Mouse (Mus musculus): ENCODE data around the gene Ccnl1.

Gene Ccnl1

GRCm38 (mm10) chr3:65958102-65958839 is at the start of gene Ccnl1:
Gene Ccnl1 (minus strand): TSS chr3:65958249.
- peak; percentile 100 for DNase-seq

DNA sequence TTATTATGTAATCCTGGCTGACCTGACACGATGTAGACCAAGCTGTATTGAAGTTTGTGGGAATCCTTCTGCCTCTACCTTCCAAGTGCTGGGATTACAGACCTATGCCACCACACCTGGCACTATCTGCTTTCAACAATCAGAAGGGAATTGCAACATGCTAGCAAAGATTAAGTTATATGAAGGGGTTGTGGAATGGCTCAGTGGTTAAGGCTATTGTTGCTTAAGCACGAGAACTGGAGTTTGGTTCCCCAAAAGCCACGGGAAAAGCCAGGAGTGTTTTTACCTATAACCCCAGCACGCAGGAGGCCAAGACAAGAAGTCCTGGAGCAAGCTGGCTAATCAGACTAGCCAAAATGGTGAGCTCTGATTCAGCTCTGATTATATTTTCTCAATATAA is 46.9 kb upstream of the Ccnl1 start:
- no peak for DNase-seq

GRCm38 (mm10) chr3:66004220-66004951 is 46.3 kb upstream of the Ccnl1 start:
- no peak for DNase-seq

GRCm38 (mm10) chr3:66000400-66000799 is 42.4 kb upstream of the Ccnl1 start:
- DNase-seq: no peak

- DNase-seq: peak; percentile 1
Measured at GRCm38 (mm10) chr3:65997360-65998008, 39.4 kb upstream of the Ccnl1 start.

DNA sequence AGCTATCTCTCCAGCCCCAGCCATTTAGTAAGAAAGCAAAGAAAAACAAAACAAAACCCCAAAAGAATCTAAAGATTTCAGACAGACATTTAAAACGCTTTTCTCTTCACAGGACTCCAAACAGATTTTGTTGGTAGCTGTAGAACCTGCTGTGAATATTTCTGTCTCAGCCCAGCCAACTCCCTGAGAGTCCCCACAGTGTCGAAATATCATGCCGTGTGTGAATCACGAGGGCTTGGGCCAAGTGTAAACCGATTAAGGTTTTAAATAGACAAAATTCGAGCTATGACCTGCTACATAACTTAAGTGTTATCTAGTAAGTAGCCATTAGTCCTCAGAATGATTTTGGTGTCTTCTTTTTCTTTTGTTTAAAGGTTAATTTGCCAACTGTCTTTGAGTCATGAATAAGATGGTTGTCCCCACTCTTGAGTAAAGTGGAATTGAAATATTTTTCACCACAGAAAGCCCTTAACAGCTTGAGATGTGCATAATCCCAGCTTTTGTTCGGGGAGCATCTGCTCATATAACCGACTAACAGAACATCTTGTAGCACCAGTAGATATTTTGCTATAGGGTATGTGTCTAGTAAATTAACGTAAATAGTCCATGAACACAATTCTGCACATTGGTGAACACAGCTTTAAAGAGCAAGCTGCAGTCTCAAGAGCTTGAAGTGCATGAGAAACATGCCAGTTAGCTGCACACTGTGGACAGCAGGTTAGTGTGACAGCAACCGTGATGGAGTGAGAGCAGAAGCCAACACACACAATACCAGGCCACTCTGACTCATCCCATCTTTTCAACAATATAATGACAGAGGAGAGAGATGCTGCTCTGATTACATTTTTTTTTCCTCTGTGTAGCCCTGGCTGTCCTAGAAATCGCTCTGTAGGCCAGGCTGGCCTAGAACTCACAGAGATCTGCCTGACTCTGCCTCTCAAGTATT is 34.6 kb upstream of the Ccnl1 start:
- peak; percentile 45 for DNase-seq

GRCm38 (mm10) chr3:65990957-65991646 is 33.1 kb upstream of the Ccnl1 start:
- DNase-seq: peak; percentile 86

DNA sequence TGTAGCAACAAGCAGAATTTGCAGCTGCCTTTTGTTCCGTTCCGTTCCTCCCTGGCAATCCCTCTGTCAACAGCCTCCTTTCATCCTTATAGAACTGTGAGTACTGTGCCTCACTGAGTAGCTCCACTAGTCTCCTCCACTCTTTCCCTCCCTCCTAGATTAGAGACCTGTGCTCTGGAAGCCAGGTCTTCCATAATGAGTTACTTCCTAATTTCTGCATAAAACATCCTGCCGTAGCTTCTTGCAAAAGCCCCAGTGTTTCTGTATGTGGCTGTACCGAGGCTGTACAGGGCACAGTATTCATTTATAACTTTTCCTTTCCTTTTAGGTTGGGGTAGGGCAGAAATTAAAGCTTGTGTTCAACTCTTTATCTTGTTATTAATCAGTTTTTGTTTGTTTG is 32.5 kb upstream of the Ccnl1 start:
- DNase-seq: no peak

- no peak for DNase-seq
Measured at GRCm38 (mm10) chr3:65988711-65989495, 30.9 kb upstream of the Ccnl1 start.

DNA sequence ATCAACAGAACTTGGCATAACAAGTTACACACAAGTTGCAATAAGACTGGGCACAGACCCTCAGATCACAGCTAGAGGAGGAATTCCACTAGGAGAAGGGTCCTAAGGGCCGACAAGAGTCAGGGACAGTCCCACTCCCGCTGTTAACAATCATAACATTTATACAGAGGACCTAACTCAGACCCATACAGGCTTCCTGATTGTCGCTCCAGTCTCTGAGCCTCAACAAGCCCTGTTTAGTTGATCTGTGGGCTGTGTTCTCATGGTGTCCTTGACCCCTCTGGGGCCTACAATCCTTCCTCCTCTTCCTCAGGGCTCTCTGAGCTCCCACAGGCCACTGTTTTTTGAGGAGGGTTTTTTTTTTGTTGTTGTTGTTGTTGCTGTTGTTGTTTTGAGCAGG is 18.2 kb upstream of the Ccnl1 start:
- peak; percentile 84 for DNase-seq

DNA sequence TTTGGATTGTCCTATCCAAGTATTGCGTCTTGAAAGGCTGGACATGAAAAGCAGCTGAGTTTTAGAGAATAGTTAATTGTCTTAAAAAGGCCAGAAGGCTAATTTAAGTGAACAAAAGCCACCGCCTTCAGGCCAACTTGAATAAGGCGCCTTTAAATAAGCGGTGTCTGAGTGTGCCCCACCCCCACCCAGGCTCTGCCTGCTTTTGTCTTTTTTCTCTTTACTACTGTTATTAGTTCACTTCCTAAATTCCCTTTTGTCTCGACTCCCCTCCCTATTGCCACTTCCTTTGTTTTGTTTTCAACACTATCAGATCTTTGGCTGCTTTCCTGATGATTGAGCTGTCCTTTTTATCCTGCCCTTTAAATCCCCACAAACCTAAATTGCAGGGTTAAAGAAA is 17.3 kb upstream of the Ccnl1 start:
- DNase-seq: peak; percentile 96

DNA sequence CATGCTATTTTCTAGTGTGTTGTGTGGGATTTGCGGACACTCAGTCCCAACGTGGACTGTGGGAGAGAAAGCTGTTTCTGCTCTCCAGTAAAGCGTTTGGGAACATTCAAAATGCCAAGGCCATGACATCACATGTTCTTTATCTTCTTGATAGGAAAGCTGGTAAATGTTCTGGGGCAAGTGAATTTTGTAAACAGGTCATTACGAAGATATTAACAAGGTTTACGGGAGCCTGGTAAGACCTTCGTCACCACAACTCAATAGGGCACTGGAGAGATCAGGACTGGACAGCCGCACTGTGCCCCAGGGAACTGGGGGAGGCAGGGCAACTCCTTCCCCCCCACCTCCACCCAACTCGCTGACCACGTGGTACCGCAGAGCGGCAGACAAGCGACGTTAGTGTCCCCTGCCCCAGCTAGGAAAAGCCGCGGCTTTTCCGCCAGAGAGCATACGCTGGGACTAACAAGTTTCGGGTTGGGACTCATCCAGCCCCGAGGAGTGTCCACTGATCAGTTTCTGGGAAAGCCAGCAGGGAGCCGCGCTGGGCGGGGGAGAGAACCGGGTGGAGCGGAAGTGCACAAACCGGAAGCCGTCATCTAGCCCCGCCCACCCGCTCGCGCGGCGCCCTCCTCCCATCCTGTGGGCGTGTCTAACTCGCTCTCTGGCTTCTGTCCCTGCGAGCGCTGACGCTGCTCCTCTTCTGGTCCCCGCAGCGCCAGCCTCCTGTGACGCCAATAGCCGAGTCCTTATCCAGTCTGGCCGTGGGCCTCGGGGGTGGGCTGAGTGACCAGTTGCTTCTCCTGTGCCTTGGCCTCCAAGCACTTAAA is 16.4 kb upstream of the Ccnl1 start:
- DNase-seq: peak; percentile 100

GRCm38 (mm10) chr3:65973501-65974231 is 15.6 kb upstream of the Ccnl1 start:
- DNase-seq: no peak

GRCm38 (mm10) chr3:65969196-65969595 is 11.1 kb upstream of the Ccnl1 start:
- DNase-seq: no peak

- no peak for DNase-seq
Measured at GRCm38 (mm10) chr3:65966360-65966759, 8.3 kb upstream of the Ccnl1 start.

GRCm38 (mm10) chr3:65962270-65962930 is 4.4 kb upstream of the Ccnl1 start:
- peak; percentile 77 for DNase-seq

GRCm38 (mm10) chr3:65960291-65960945 is 2.4 kb upstream of the Ccnl1 start:
- DNase-seq: peak; percentile 71

- DNase-seq: no peak
Measured at GRCm38 (mm10) chr3:65959416-65960001, 1.5 kb upstream of the Ccnl1 start.
